Mouse (Mus musculus) testis, adult 2 months (tissue): ENCODE data around the gene Capn5.

Experiments
- CTCF ChIP-seq: fragments of 200-500 bp; IDR thresholded peaks from 2 replicates; pipeline ENCODE4 v1.5.1; 2012; ENCODE audit warnings: low read depth, mild to moderate bottlenecking, inconsistent platforms, low read length, moderate library complexity; ENCODE audit not compliant: control insufficient read depth, insufficient read depth, insufficient replicate concordance
- POLR2A ChIP-seq: fragments of 200-500 bp; IDR thresholded peaks from 2 replicates; pipeline ENCODE4 v1.6.1; 2012; ENCODE audit warnings: low read depth, mild to moderate bottlenecking, inconsistent platforms, low read length, moderate library complexity; ENCODE audit not compliant: control insufficient read depth

DNA sequence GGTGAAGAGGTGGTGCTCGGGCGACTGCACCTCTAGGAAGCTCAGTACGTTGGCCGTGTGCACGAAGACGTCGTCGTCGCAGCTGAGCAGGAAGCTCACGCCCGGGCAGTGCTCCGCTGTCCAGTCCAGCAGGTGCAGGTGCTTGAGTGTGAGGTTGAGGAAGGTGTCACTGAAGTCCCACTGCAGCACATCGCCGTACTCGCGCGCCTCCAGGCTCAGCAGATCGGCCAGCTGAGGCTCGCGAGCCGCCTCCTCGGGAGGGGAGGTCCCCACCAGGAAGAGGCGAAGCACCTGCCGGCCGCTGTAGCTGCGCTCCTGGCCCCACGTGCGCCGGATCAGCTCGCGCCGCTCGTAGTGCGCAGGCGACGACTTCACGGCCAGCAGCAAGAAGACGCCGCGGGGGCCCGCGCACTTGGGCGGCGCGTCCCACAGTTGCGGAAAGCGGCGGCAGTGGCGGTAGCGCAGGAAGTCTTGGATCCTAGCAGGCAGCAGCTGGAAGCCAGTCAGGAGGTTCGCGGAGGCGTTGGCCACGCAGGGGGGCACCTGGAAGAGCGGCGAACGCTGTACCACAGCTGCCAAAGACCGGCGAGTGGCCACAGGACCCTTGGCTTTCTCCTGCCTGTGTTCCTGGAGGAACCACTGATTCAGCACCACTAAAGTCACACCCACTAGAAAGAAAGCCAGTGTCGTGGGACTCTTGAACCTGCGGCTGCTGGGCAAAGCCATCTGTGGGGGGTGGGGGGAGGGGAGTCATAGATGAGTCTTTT is 16.1 kb upstream of the Capn5 start:
- TF ChIP-seq CTCF (no peak), POLR2A (peak; percentile 48; the same call in 1 of the 2 replicates)
